Mouse (Mus musculus): ENCODE data around the gene Atp6v0b. TPM values are rescaled to one million over a fixed set of nuclear protein-coding genes. Genes with fewer than 3 reads are reported as not detected.

Atp6v0b gene
- polyA plus RNA-seq, 1 experiment from 2014 or later: 214 TPM

DNA sequence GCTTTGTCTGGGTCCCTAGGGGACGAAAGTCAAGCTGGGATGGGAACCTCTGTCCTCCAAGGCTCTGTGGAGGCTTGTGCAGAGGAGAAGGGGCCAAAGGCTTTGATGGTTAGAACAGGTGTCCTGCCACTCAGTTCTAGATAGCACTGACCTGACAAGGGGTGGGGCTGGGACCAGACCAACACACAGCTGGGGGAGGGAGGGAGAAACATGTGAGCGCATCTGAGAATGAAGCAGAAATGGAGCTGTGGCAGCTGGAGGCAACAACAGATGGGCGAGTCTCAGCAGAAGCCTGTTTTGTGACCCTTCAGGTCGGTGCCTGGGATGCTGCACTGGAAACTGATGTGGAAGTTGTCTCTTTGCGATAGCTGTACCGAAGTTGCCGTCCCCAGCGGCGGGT is 17.8 kb downstream of the Atp6v0b start:
- 0 out of 2 replicates have a peak, but pooled peaks cover 5% of the 10 kb centered on the region for H3K27me3 ChIP-seq (replicated peaks)
- H3K27ac ChIP-seq: no peak overlapping the region
- peaks cover 4% of the 10 kb centered on the region; the same call in 1 of the 2 replicates for H3K36me3 ChIP-seq
- H3K4me1 ChIP-seq: peaks cover 22% of the 10 kb centered on the region
- no peaks in the 10 kb centered on the region for H3K9me3 ChIP-seq
- H3K4me2 ChIP-seq: no peak overlapping the region
- no peak overlapping the region for H3K4me3 ChIP-seq (replicated peaks)
- WGBS: 65% methylated on average over 9 of the region's 9 CpGs
- no peak for ATAC-seq (ENCODE audit: insufficient read depth, low FRiP score, low read depth)
- no peak overlapping the region for H3K9ac ChIP-seq

DNA sequence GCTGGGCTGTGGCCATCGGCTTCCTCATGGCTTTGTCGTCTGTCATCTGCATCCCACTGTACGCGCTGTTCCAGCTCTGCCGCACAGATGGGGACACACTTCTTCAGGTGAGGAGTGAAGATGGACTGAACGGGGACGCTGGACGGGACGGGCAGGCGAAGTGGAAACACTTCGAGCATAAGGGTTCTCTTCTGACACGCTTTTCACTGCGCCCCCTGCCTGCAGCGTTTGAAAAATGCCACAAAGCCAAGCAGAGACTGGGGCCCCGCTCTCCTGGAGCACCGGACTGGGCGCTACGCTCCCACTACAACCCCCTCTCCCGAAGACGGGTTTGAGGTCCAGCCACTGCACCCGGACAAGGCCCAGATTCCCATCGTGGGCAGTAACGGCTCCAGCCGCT is 19.3 kb downstream of the Atp6v0b start:
- Histone ChIP-seq H3K9ac (no peak overlapping the region), H3K9me3 (no peaks in the 10 kb centered on the region), H3K4me1 (peaks cover 18% of the 10 kb centered on the region), H3K4me2 (peak overlapping the region; percentile 34; the same call in 1 of the 2 replicates), H3K4me3 (replicated peaks) (no peak overlapping the region), H3K36me3 (peaks cover 6% of the 10 kb centered on the region; the same call in 1 of the 2 replicates), H3K27ac (no peak overlapping the region), H3K27me3 (replicated peaks) (0 out of 2 replicates have a peak, but pooled peaks cover 5% of the 10 kb centered on the region)
- 20% methylated on average over 24 of the region's 24 CpGs for WGBS
- ATAC-seq (ENCODE audit: insufficient read depth, low FRiP score, low read depth): no peak

DNA sequence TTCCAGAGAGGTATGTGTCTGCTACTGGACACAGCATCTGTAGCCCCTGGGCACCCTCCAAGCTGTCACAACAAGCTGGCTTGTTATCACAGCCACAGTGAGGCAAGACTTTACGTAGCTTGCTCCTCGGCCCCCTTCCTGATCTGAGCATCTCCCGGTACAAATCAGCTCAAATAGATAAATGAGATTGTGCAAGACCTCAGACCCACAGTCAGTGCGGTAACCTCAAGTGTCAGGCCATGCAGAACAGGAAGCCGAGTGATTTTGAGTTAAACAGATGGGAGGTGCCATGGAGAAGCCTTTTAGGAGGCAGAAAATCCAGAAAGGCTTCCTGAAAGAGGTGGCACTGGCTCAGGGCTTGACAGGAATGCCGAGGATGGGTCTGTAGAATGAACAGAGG is 20.1 kb downstream of the Atp6v0b start:
- H3K4me1 ChIP-seq: peaks cover 10% of the 10 kb centered on the region
- H3K27me3 ChIP-seq (replicated peaks): 0 out of 2 replicates have a peak, but pooled peaks cover 5% of the 10 kb centered on the region
- peaks cover 6% of the 10 kb centered on the region; the same call in 1 of the 2 replicates for H3K36me3 ChIP-seq
- no peak overlapping the region for H3K4me2 ChIP-seq
- H3K9ac ChIP-seq: no peak overlapping the region
- no peak overlapping the region for H3K27ac ChIP-seq
- ATAC-seq (ENCODE audit: insufficient read depth, low FRiP score, low read depth): no peak
- WGBS: 67% methylated on average over 6 of the region's 6 CpGs
- no peak overlapping the region for H3K4me3 ChIP-seq (replicated peaks)
- no peaks in the 10 kb centered on the region for H3K9me3 ChIP-seq

DNA sequence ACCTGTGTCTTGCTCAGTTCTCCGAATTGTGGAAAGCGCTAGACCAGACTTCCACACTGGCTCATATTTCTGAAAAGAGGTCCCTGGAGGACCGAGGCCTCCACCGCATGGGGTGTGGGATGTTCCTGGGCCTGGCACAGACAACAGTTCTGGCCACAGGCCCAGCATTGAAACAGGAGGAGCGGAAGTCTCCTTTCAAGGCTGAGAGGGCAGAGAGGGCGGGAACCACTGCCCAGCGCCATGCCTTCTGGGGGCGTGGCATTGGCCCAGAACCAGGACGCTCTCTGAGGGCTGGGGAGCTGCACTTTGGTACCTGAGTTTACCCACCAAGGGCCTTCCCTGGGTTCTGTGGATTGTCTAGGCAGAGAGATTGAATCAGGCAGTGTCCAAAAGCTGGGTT is 21.1 kb downstream of the Atp6v0b start:
- Histone ChIP-seq H3K9me3 (no peaks in the 10 kb centered on the region), H3K4me2 (no peak overlapping the region), H3K27me3 (replicated peaks) (0 out of 2 replicates have a peak, but pooled peaks cover 5% of the 10 kb centered on the region), H3K27ac (no peak overlapping the region), H3K9ac (no peak overlapping the region), H3K4me1 (peaks cover 9% of the 10 kb centered on the region), H3K36me3 (peaks cover 6% of the 10 kb centered on the region; the same call in 1 of the 2 replicates), H3K4me3 (replicated peaks) (no peak overlapping the region)
- 54% methylated on average over 9 of the region's 9 CpGs for WGBS
- peak; percentile 47; the same call in 1 of the 2 replicates for ATAC-seq (ENCODE audit: insufficient read depth, low FRiP score, low read depth)

DNA sequence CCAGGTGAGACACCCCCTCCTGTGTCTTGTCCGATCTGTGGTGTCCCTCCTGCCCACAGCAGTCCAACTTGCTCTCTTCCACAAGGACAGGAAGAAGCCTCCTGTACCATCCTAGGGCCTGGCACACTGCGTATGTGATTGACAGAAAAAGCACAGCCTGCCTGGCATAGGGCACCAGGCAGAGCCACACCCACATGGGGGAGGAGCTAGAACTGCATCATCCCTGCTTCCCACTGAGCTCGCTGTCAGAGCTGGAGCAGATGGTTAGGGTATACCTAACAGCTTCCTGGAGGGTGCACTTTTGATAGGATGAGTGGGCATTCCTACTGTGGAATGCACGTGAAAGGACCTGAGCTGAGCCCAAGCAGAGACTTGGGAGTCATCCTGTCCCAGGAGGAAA is 24.3 kb downstream of the Atp6v0b start:
- Histone ChIP-seq H3K4me1 (peaks cover 15% of the 10 kb centered on the region), H3K36me3 (peaks cover 6% of the 10 kb centered on the region; the same call in 1 of the 2 replicates), H3K27me3 (replicated peaks) (0 out of 2 replicates have a peak, but pooled peaks cover 5% of the 10 kb centered on the region), H3K9me3 (no peaks in the 10 kb centered on the region), H3K9ac (no peak overlapping the region), H3K4me3 (replicated peaks) (no peak overlapping the region), H3K27ac (no peak overlapping the region), H3K4me2 (no peak overlapping the region)
- no peak for ATAC-seq (ENCODE audit: insufficient read depth, low FRiP score, low read depth)
- WGBS: 53% methylated on average over 4 of the region's 4 CpGs

DNA sequence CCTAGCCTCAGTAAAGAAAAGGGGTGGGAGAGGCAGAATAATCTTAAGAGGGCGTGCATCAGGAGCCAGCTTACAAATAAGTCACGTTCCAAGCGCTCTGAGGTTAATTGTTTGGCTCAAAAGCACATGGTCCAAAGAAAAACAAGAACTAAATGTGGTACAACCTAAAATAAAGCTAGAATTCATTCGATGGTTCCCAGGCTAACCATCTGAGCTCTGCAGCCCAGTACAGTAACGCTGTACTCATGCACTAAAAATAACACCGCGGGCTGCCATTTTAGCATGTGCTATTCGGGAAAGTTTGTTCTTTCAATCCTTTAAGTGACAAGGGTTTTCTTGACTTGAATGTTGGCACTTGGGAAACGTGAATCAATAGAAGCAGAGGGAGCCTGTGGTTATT is 26.6 kb downstream of the Atp6v0b start:
- Histone ChIP-seq H3K4me2 (no peak overlapping the region), H3K4me1 (0 out of 2 replicates have a peak, but pooled peaks cover 6% of the 10 kb centered on the region), H3K36me3 (peaks cover 6% of the 10 kb centered on the region; the same call in 1 of the 2 replicates), H3K4me3 (replicated peaks) (no peak overlapping the region), H3K9me3 (no peaks in the 10 kb centered on the region), H3K9ac (no peak overlapping the region), H3K27ac (no peak overlapping the region), H3K27me3 (replicated peaks) (no peaks in the 10 kb centered on the region)
- no peak for ATAC-seq (ENCODE audit: insufficient read depth, low FRiP score, low read depth)
- WGBS: 81% methylated on average over 9 of the region's 9 CpGs

DNA sequence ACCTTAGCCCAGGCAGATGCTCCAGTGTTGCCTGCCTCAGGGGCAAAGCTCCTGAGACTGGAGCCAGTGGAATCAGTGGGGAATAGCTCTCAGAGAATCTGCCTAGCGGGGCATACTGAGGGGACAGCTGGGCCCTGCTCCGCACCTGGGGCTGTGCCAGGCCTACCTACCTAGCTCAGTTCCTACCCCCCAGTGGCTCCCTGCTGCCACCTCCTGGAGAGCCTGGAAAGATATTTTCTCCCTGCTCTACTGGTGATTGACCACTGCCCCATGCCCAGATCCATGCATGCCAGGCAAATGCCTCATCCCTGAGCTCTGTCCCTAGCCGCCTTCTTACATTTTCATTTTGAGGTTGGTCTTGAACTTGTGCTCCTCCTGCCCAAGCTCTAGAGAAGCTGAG is 28.3 kb downstream of the Atp6v0b start:
- WGBS: 63% methylated on average over 3 of the region's 3 CpGs
- Histone ChIP-seq H3K4me3 (replicated peaks) (no peak overlapping the region), H3K27me3 (replicated peaks) (no peaks in the 10 kb centered on the region), H3K36me3 (no peaks in the 10 kb centered on the region), H3K9me3 (no peaks in the 10 kb centered on the region), H3K27ac (no peak overlapping the region), H3K4me2 (no peak overlapping the region), H3K9ac (no peak overlapping the region), H3K4me1 (0 out of 2 replicates have a peak, but pooled peaks cover 6% of the 10 kb centered on the region)
- ATAC-seq (ENCODE audit: insufficient read depth, low FRiP score, low read depth): peak; percentile 17; the same call in 1 of the 2 replicates

DNA sequence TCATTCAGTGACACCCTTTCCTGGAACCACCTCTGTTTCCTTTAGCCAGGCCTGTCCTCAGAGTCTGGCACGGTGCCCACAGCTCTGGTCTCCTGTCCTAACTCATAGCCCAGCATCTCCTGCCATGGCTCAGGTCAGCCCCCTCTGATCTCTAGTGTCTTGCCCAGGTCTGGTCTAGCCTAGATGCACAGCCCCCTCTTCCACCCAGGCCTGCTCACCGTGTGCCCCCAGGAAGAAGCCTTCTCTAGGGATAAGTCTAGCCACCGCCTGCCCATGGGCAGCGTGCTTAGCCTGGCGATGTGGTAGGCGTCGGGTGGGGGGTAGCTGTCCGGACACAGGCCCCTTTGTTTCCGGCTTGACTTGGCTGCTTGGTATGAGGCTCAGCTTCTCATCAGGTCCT is 32.0 kb downstream of the Atp6v0b start:
- ATAC-seq (ENCODE audit: insufficient read depth, low FRiP score, low read depth): no peak
- H3K4me1 ChIP-seq: 0 out of 2 replicates have a peak, but pooled peaks cover 6% of the 10 kb centered on the region
- WGBS: 84% methylated on average over 9 of the region's 9 CpGs
- H3K27ac ChIP-seq: no peak overlapping the region
- no peak overlapping the region for H3K4me3 ChIP-seq (replicated peaks)
- H3K36me3 ChIP-seq: no peaks in the 10 kb centered on the region
- H3K9ac ChIP-seq: no peak overlapping the region
- H3K4me2 ChIP-seq: no peak overlapping the region
- H3K9me3 ChIP-seq: no peaks in the 10 kb centered on the region
- no peaks in the 10 kb centered on the region for H3K27me3 ChIP-seq (replicated peaks)

DNA sequence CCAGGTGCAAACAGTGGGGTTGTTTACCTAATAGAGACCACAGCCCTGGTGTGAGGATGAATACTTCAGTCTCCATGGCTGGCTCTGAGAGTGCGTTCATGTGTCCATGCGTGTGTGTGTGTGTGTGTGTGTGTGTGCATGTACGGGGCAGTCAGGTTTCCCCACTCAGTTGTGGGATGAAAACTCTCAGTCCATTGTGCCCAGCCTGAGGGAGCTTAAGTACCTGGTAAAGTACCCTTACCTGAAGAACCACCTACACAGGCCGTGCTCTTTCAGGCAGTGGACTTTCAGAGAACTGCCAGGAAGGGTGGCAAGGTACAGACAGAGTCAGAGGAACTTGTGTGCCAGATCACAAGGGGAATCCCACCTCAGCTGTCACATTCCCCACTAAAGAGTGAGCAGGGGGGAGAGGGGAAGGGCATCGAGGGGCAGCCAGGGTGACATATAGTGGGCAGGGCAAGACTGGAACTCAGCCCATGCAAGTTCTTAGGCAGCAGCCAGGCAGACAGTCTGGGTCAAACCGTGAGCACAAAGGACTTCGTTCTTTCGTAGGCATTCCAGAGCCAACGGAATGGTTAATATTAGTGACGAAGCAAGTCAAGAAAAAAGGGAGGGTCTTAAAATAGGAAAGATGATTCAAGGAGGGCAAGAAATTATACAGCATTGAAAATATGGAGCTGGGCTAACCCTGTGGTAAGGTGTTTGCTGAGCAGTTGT is 34.8 kb downstream of the Atp6v0b start:
- Histone ChIP-seq H3K36me3 (no peaks in the 10 kb centered on the region), H3K4me1 (no peaks in the 10 kb centered on the region), H3K27ac (no peak overlapping the region), H3K4me2 (no peak overlapping the region), H3K9me3 (no peaks in the 10 kb centered on the region), H3K27me3 (replicated peaks) (no peaks in the 10 kb centered on the region), H3K4me3 (replicated peaks) (no peak overlapping the region), H3K9ac (no peak overlapping the region)
- WGBS: 80% methylated on average over 10 of the region's 10 CpGs
- ATAC-seq (ENCODE audit: insufficient read depth, low FRiP score, low read depth): no peak

DNA sequence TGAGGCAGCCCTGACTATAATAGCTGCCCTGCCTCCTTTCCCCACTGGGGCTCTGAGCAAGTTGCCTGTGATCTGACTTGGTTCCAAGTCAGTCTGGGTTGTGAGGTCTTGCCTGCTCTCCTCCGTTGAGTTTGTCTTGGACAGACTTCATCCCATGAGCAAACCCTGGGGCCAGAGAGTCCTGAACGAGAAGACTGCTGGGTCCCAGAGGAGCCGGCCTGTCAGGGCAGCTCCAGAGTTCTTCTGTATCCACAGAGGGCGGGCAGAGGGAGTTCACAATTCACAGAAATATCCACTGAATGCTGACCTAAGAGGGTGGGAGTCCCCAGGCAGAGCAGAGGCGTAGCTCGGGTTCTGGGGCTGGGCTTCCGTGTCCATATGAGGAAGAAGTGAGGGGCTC is 36.3 kb downstream of the Atp6v0b start:
- H3K36me3 ChIP-seq: no peaks in the 10 kb centered on the region
- no peaks in the 10 kb centered on the region for H3K9me3 ChIP-seq
- no peak overlapping the region for H3K4me3 ChIP-seq (replicated peaks)
- H3K4me2 ChIP-seq: no peak overlapping the region
- 81% methylated on average over 7 of the region's 7 CpGs for WGBS
- no peaks in the 10 kb centered on the region for H3K27me3 ChIP-seq (replicated peaks)
- H3K4me1 ChIP-seq: no peaks in the 10 kb centered on the region
- H3K27ac ChIP-seq: no peak overlapping the region
- no peak overlapping the region for H3K9ac ChIP-seq
- ATAC-seq (ENCODE audit: insufficient read depth, low FRiP score, low read depth): no peak

DNA sequence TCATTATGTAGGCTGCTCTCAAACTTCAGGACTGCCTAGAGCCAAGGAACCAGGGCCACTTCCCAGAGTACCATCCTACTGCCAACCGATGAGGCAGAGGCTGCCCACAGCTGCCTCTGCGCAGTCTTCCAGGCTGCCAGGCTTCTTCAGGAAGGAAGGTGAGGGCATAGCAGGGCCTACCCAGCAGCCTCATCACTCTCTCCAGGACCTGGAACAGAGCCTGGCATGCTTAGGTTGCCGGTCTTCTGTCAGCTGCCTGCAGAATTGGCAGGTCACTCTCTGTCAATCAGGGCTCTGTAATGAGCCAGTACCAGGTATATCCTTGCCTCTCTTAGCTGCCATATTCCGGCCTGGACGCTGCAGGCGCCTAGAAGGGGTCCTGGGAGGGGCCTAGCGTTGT is 37.0 kb downstream of the Atp6v0b start:
- no peak overlapping the region for H3K4me3 ChIP-seq (replicated peaks)
- no peak overlapping the region for H3K4me2 ChIP-seq
- no peaks in the 10 kb centered on the region for H3K9me3 ChIP-seq
- H3K9ac ChIP-seq: no peak overlapping the region
- no peaks in the 10 kb centered on the region for H3K36me3 ChIP-seq
- ATAC-seq (ENCODE audit: insufficient read depth, low FRiP score, low read depth): no peak
- WGBS: 88% methylated on average over 7 of the region's 7 CpGs
- H3K27ac ChIP-seq: no peak overlapping the region
- no peaks in the 10 kb centered on the region for H3K27me3 ChIP-seq (replicated peaks)
- no peaks in the 10 kb centered on the region for H3K4me1 ChIP-seq

DNA sequence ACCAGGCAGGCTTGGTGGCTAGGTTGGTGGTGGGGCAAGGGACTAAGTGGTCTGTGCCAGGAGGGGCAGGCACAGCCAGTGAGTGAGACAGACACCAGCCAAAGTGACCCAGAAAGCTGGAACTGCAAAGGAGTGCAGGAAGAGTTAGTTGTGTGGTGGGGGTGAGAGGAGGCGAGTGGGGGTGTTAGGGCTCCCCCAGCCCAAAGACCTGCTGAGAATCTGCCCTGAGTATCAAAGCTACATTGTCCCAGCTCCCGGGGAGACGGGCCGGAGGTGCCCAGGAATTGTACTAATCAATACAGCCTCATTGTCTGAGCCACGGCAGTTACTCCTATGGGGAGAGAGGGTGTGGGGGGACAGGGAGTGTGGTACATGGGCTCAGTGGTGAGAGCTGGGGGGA is 37.6 kb downstream of the Atp6v0b start:
- no peak overlapping the region for H3K27ac ChIP-seq
- ATAC-seq (ENCODE audit: insufficient read depth, low FRiP score, low read depth): no peak
- no peaks in the 10 kb centered on the region for H3K36me3 ChIP-seq
- no peaks in the 10 kb centered on the region for H3K4me1 ChIP-seq
- H3K4me3 ChIP-seq (replicated peaks): no peak overlapping the region
- no peak overlapping the region for H3K4me2 ChIP-seq
- no peak overlapping the region for H3K9ac ChIP-seq
- H3K9me3 ChIP-seq: no peaks in the 10 kb centered on the region
- H3K27me3 ChIP-seq (replicated peaks): no peaks in the 10 kb centered on the region
- 79% methylated on average over 5 of the region's 5 CpGs for WGBS
